Mouse (Mus musculus) midbrain, embryonic 14.5 days (tissue): Measurements from ENCODE around the gene Rrad. TPM values are rescaled to one million over a fixed set of nuclear protein-coding genes. Genes with fewer than 3 reads are reported as not detected.

ENCODE experiments used
- polyA plus RNA-seq: library from polyadenylated mRNA; unstranded; fragments of >200 nt; fragmentation: Nextera tagmentation; extraction: Ambion mirVana; gene quantifications from 2 replicates; pipeline ENCODE4 v1.2.1, GENCODE M21; 2014

Rrad gene
- polyA plus RNA-seq, 1 experiment from 2014 or later, result 3.6 TPM

Other genes starting within 250 kb of the Rrad start
- gene Cmtm4, start 235.5 kb downstream of the Rrad start, polyA plus RNA-seq, result 3.6 and 5.1 TPM in 2 replicates
- 69.1 and 103 TPM in 2 replicates for gene Dync1li2, start 188.3 kb downstream of the Rrad start, polyA plus RNA-seq
- gene Terb1, start 121.4 kb downstream of the Rrad start, polyA plus RNA-seq, result 0.38 and 0.53 TPM in 2 replicates
- gene Nae1, start 96.7 kb downstream of the Rrad start, polyA plus RNA-seq, result 113 and 122 TPM in 2 replicates
- gene Car7, start 96.6 kb downstream of the Rrad start, polyA plus RNA-seq, result 2.7 and 3.6 TPM in 2 replicates
- 17.2 and 18.2 TPM in 2 replicates for gene Pdp2, start 39.9 kb downstream of the Rrad start, polyA plus RNA-seq
- not detected in 2 replicates for gene Cdh16, start 6.9 kb downstream of the Rrad start, polyA plus RNA-seq
- gene Ciao2b, start 10.6 kb upstream of the Rrad start, polyA plus RNA-seq, result 131 and 148 TPM in 2 replicates
- not detected in 2 replicates for gene Ces2a, start 102.7 kb upstream of the Rrad start, polyA plus RNA-seq
- 0.38 TPM in 1 of 2 replicates, not detected in the other for gene Ces2b, start 200.2 kb upstream of the Rrad start, polyA plus RNA-seq
- not detected in 2 replicates for gene Ces2c, start 215.7 kb upstream of the Rrad start, polyA plus RNA-seq